Mouse (Mus musculus) midbrain, embryonic 14.5 days (tissue): ENCODE measurements at regions not wholly inside any gene's neighbourhood (a gene's known extent, or its start where the extent isn't known, plus 50 kb on each side); places are given as distances from the start of the nearest gene placed in this dataset.

Experiments used
- ATAC-seq: fragments of 200-750 bp; cut with Nextera tagmentation; 2 replicates; pipeline ENCODE4 v1.8.0; 2017; ENCODE audit warnings: moderate number of reproducible peaks, moderate library complexity; ENCODE audit not compliant: low FRiP score, low TSS enrichment
- DNase-seq: peaks from one replicate; pipeline ENCODE4 v3.0.0-alpha.2; 2015
- H3K27ac ChIP-seq: fragments of 300-500 bp; sonication (generic); replicated peaks from 2 replicates; pipeline ENCODE4 v1.5.1; 2014; ENCODE audit warnings: mild to moderate bottlenecking, low read depth, low read length, moderate library complexity
- H3K27me3 ChIP-seq: fragments of 300-500 bp; sonication (generic); 2 replicates; pipeline ENCODE4 v1.6.1; 2014; ENCODE audit warnings: low read length, control low read depth, mixed read lengths; ENCODE audit not compliant: control insufficient read depth, insufficient read depth
- H3K36me3 ChIP-seq: fragments of 300-500 bp; sonication (generic); 2 replicates; pipeline ENCODE4 v1.6.1; 2014; ENCODE audit warnings: low read length, control low read depth; ENCODE audit not compliant: control insufficient read depth, insufficient read depth
- H3K4me1 ChIP-seq: fragments of 300-500 bp; sonication (generic); 2 replicates; pipeline ENCODE4 v1.6.1; 2014; ENCODE audit warnings: mild to moderate bottlenecking, antibody characterized with exemption, low read length, control low read depth; ENCODE audit not compliant: control insufficient read depth, insufficient read depth
- H3K4me2 ChIP-seq: fragments of 300-500 bp; sonication (generic); 2 replicates; pipeline ENCODE4 v1.6.1; 2014; ENCODE audit warnings: mild to moderate bottlenecking, low read length, moderate library complexity
- H3K4me3 ChIP-seq: fragments of 300-500 bp; sonication (generic); replicated peaks from 2 replicates; pipeline ENCODE4 v1.5.1; 2014; ENCODE audit warnings: low read depth, low read length
- H3K9ac ChIP-seq: fragments of 300-500 bp; sonication (generic); replicated peaks from 2 replicates; pipeline ENCODE4 v1.6.1; 2014; ENCODE audit warnings: mild to moderate bottlenecking, low read length, moderate library complexity
- H3K9me3 ChIP-seq: fragments of 300-500 bp; sonication (generic); 2 replicates; pipeline ENCODE4 v1.6.1; 2016; ENCODE audit warnings: low read length, control low read depth, mixed read lengths; ENCODE audit not compliant: control insufficient read depth
- WGBS: fragments of 180-500 bp; shearing (Covaris S2); extraction: QIAGEN DNeasy Blood & Tissue Kit; methylation state at CpG from one replicate; pipeline ENCODE4 v1.1.7; 2014; 5-methylcytosine and 5-hydroxymethylcytosine counted together

- H3K9me3 ChIP-seq = no peaks in the 10 kb centered on the region
- DNase-seq (peak; percentile 8), ATAC-seq (no peak)
- no peak overlapping the region for H3K4me3 ChIP-seq
- H3K27ac ChIP-seq = no peak overlapping the region
- WGBS = 67% methylated on average over 2 of the region's 2 CpGs
- H3K4me1 ChIP-seq = no peaks in the 10 kb centered on the region
- no peak overlapping the region for H3K9ac ChIP-seq
- H3K4me2 ChIP-seq = no peak overlapping the region
- H3K36me3 ChIP-seq = no peaks in the 10 kb centered on the region
- no peaks in the 10 kb centered on the region for H3K27me3 ChIP-seq
Observed at GRCm38 (mm10) chr7:107281871-107282270, 72.6 kb downstream of the Rbmxl2 start.
